Mouse (Mus musculus) adrenal gland, adult 10 weeks (tissue): Measurements from ENCODE around the gene Orc4. TPM values are rescaled to one million over a fixed set of nuclear protein-coding genes. Genes with fewer than 3 reads are reported as not detected.

Experiments used
- polyA plus RNA-seq: library from polyadenylated mRNA; stranded (reverse); fragments of 350-450 nt; fragmentation: Illumina TruSeq; extraction: RNeasy Lipid Tissue Mini Kit (QIAGEN cat#74804); gene quantifications from one replicate; pipeline ENCODE4 v1.2.3, GENCODE M21; 2014; ENCODE audit warnings: low read depth, low replicate concordance

Orc4 gene
- polyA plus RNA-seq = 320 TPM

GRCm38 (mm10) chr2:48950252-48950315, at the start of gene Orc4:
Gene Orc4 (minus strand): TSS chr2:48950277.

GRCm38 (mm10) chr2:48948841-48949584, 1.1 kb downstream of the Orc4 start, which contains the start of gene Mbd5:
Gene Mbd5 (plus strand): TSS chr2:48949508.

Other genes starting within 250 kb of the Orc4 start
- gene Acvr2a, start 136.2 kb downstream of the Orc4 start, polyA plus RNA-seq = 64.2 TPM
- 52.7 TPM for gene Mbd5, start 769 bp downstream of the Orc4 start, polyA plus RNA-seq